Mouse (Mus musculus): Measurements from ENCODE around the gene Kcnb1. TPM values are rescaled to one million over a fixed set of nuclear protein-coding genes. Genes with fewer than 3 reads are reported as not detected.
"Not testable (repeated sequence)": the region's sequence is repeated elsewhere in the genome, so short reads cannot be mapped to it uniquely, and the experiment has no call there.

The Kcnb1 gene
- polyA plus RNA-seq, 1 experiment from 2014 or later, result 0.85 TPM

DNA sequence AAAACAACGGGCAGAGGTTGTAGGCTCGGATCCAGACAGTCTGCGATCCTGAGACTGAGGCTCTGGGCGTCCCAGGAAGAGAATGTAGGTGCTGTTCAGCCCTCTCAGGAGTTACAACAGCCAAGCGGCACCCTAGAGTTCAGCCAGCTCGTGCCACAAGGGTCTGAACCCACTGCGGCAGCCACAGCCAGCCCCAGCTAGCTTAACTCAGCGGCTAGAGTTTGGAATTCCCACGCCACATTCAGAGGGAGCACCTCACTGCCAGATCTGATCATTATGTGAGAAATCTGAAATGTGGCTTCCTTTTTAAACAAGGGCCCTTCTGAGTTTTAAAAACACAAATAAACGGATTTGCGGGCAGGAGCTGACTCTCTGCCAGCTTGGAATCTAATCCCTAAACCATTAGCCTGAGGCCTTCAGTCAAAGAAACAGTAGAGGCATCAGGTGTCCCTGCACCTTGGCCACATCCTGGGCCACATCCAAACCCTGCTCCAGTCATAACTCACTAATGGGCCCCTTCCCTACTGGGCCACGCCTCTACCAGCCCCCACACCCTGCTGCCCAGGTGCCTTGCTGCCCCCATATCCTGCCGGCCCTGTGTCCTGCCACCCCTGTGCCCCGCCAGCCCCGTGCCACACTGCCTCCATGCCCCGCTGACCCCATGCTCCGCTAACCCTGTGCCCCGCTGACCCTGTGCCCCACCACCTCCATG lies 16.1 kb upstream of the Kcnb1 start:
- no peaks in the 10 kb centered on the region for H3K9me3 ChIP-seq (ENCODE audit: control insufficient read depth, low read length)
- peaks cover 12 to 15% of the 10 kb centered on the region in 2 experiments for H3K4me1 ChIP-seq (ENCODE audit: control insufficient read depth in 2 of 2, insufficient read depth in 2 of 2, low read length in 2 of 2)
- peaks cover 7% of the 10 kb centered on the region; the same call in 1 of the 2 replicates for H3K27me3 ChIP-seq (ENCODE audit: control insufficient read depth, insufficient read depth, low read length)
- ATAC-seq (ENCODE audit: insufficient number of reproducible peaks, insufficient read depth, low FRiP score, low read depth), result no peak
- no peak overlapping the region for H3K9ac ChIP-seq (ENCODE audit: low read length)
- no peak overlapping the region for H3K27ac ChIP-seq (replicated peaks in 1 of 2; ENCODE audit: control insufficient read depth in 1 of 2, insufficient read depth in 1 of 2, low read depth in 2 of 2, low read length in 2 of 2)
- H3K4me3 ChIP-seq (ENCODE audit: control insufficient read depth in 1 of 2, insufficient read depth in 1 of 2, low read depth in 1 of 2, low read length in 2 of 2), result no peak overlapping the region
- no peak overlapping the region for H3K4me2 ChIP-seq (ENCODE audit: low read length)
- 0 out of 2 replicates have a peak, but pooled peaks cover 2% of the 10 kb centered on the region for H3K36me3 ChIP-seq (ENCODE audit: control insufficient read depth, insufficient read depth, low read length)
- WGBS, result 84% methylated on average over 18 of the region's 18 CpGs

DNA sequence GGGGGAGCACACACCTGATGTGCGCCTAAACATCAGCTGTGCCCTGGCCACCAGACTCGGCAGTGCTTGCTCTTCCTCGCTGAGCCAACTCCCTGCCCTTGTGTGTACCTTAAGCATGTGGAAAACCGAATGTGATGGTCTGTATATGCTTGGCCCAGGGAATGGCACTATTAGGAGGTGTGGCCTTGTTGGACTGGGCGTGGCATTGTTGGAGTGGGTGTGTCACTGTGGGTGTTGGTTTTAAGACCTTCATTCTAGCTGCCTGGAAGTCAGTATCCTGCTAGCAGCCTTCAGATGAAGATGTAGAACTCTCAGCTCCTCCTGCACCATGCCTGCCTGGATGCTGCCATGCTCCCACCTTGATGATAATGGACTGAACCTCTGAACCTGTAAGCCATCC lies 14.7 kb upstream of the Kcnb1 start:
- H3K9me3 ChIP-seq (ENCODE audit: control insufficient read depth, low read length); H3K27me3 ChIP-seq (ENCODE audit: control insufficient read depth, insufficient read depth, low read length); H3K4me3 ChIP-seq (ENCODE audit: control insufficient read depth in 1 of 2, insufficient read depth in 1 of 2, low read depth in 1 of 2, low read length in 2 of 2); ATAC-seq (ENCODE audit: insufficient number of reproducible peaks, insufficient read depth, low FRiP score, low read depth); H3K9ac ChIP-seq (ENCODE audit: low read length); H3K4me2 ChIP-seq (ENCODE audit: low read length); H3K27ac ChIP-seq (replicated peaks in 1 of 2; ENCODE audit: control insufficient read depth in 1 of 2, insufficient read depth in 1 of 2, low read depth in 2 of 2, low read length in 2 of 2); H3K36me3 ChIP-seq (ENCODE audit: control insufficient read depth, insufficient read depth, low read length): not testable (repeated sequence)
- WGBS, result 77% methylated on average over 5 of the region's 5 CpGs
- peaks cover 11% of the 10 kb centered on the region in 2 experiments for H3K4me1 ChIP-seq (ENCODE audit: control insufficient read depth in 2 of 2, insufficient read depth in 2 of 2, low read length in 2 of 2)

DNA sequence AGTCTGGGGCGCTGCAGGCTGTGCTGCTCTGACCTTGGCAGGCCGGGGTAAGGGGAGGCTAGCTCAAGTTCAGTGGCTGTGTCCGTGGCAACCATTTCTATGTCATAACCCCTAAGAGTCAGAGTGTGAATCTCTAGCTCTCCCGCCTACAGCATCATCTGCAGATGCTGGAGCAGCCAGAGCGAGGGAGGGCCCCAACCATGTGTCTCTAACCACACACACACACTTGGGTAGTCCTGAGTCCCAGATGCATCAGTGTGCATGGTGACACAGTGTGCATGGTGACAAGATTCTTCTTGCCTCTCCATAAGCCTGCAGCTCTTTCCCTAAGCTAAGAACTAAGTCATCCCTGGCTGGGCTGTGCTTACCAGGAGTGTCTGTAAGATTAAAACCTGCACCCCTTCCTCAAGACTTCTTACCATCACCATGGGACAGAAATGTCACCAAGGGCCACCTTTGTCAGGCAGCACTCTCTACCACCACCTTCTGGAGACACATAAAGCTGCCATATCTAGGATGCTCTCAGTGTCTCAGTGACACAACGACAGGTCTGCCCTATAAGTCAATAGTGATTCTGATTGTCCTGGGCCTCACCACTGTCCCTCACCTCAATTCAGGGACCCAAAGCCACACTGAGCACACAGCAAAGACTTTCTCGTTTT lies 13.7 kb upstream of the Kcnb1 start:
- no peak overlapping the region for H3K27ac ChIP-seq (replicated peaks in 1 of 2; ENCODE audit: control insufficient read depth in 1 of 2, insufficient read depth in 1 of 2, low read depth in 2 of 2, low read length in 2 of 2)
- H3K4me2 ChIP-seq (ENCODE audit: low read length), result no peak overlapping the region
- H3K9ac ChIP-seq (ENCODE audit: low read length), result no peak overlapping the region
- 75% methylated on average over 7 of the region's 7 CpGs for WGBS
- ATAC-seq (ENCODE audit: insufficient number of reproducible peaks, insufficient read depth, low FRiP score, low read depth), result no peak
- no peak overlapping the region for H3K4me3 ChIP-seq (ENCODE audit: control insufficient read depth in 1 of 2, insufficient read depth in 1 of 2, low read depth in 1 of 2, low read length in 2 of 2)
- H3K36me3 ChIP-seq (ENCODE audit: control insufficient read depth, insufficient read depth, low read length), result 0 out of 2 replicates have a peak, but pooled peaks cover 2% of the 10 kb centered on the region
- peaks cover 3 to 7% of the 10 kb centered on the region in 2 experiments; a peak in 2 of 4 replicates for H3K4me1 ChIP-seq (ENCODE audit: control insufficient read depth in 2 of 2, insufficient read depth in 2 of 2, low read length in 2 of 2)
- peaks cover 7% of the 10 kb centered on the region; the same call in 1 of the 2 replicates for H3K27me3 ChIP-seq (ENCODE audit: control insufficient read depth, insufficient read depth, low read length)
- no peaks in the 10 kb centered on the region for H3K9me3 ChIP-seq (ENCODE audit: control insufficient read depth, low read length)

DNA sequence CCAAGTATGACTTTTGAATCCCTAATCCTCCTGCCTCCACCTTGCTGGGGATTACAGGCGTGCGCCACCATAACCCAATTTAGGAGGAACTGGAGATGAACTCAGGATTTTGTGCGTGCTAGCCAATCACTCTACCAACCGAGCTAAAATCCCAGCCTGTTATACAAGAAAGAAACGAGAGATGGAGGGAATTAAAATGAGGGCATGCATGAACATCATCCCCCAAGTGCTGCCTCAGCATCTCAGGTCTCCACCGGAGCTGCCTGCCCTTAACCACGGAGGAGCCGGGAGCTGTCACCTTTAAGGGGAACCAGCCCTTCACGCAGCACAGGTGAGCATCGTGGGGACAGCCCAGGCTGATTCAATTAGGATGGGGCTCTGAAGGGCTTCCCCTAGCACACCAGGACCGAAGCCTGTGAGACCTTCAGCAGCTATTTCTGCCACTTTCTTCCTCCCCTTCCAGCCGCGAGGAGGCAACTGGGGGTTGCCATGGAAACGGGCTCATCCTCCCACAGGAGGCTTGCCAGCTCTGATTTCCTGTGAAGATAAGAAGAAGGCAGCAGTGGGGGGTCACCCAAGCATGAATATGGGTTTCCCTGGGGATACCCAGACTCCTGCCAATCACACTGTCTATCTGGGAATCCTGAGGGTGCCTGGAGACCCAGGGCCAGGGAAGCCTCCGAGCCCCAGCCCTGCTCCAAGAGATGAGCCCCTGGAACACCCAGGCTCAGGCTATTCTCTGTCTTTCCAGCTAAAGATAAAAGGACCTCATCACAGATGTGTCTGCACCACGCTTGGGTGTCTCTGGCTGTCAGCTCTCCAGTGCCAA lies 11.7 kb upstream of the Kcnb1 start:
- Histone ChIP-seq H3K4me2 (ENCODE audit: low read length) (no peak overlapping the region), H3K9ac (ENCODE audit: low read length) (no peak overlapping the region), H3K4me3 (ENCODE audit: control insufficient read depth in 1 of 2, insufficient read depth in 1 of 2, low read depth in 1 of 2, low read length in 2 of 2) (no peak overlapping the region), H3K4me1 (ENCODE audit: control insufficient read depth in 2 of 2, insufficient read depth in 2 of 2, low read length in 2 of 2) (no peaks in the 10 kb centered on the region), H3K36me3 (ENCODE audit: control insufficient read depth, insufficient read depth, low read length) (0 out of 2 replicates have a peak, but pooled peaks cover 2% of the 10 kb centered on the region), H3K27me3 (ENCODE audit: control insufficient read depth, insufficient read depth, low read length) (peaks cover 7% of the 10 kb centered on the region; the same call in 1 of the 2 replicates), H3K27ac (replicated peaks in 1 of 2; ENCODE audit: control insufficient read depth in 1 of 2, insufficient read depth in 1 of 2, low read depth in 2 of 2, low read length in 2 of 2) (no peak overlapping the region), H3K9me3 (ENCODE audit: control insufficient read depth, low read length) (no peaks in the 10 kb centered on the region)
- 41% methylated on average over 16 of the region's 16 CpGs for WGBS
- no peak for ATAC-seq (ENCODE audit: insufficient number of reproducible peaks, insufficient read depth, low FRiP score, low read depth)

DNA sequence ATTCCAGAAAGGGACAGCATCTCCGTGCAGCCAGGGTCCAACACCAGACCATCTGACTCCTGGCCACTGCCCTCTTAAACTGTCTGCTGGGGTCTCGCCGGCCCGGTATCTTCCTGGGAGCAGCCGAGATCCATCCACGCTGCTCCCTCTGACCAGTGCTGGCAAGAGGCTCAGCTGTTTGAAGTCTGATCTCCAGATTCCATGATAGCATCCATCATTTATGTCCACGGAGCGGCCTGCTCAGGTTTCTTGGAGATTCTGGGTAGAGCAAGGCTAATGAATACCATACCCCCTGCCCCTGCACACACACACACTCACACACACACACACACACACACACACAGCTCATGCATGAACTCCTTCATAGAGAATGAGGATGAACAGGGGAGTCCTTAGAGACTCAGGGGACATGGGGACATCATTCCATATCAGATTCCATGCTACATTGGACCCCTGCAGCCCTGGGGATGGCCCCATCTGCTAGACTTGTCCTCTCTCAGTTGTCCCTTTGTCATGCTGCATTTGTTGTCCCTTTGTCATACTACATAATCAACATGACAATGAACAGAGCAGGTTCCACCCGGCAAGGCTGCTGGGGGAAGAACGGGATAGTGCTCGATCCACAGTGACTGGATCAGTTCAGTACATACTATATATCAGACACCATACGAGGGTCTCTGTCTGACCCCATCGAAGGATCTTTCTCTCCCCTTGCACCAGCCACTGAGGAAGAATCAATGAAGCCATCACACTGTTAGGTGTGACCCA lies 8.9 kb upstream of the Kcnb1 start:
- H3K4me1 ChIP-seq (ENCODE audit: control insufficient read depth in 2 of 2, insufficient read depth in 2 of 2, low read length in 2 of 2), result no peaks in the 10 kb centered on the region
- peaks cover 7% of the 10 kb centered on the region; the same call in 1 of the 2 replicates for H3K27me3 ChIP-seq (ENCODE audit: control insufficient read depth, insufficient read depth, low read length)
- 52% methylated on average over 13 of the region's 13 CpGs for WGBS
- peaks cover 5% of the 10 kb centered on the region; the same call in 1 of the 2 replicates for H3K9me3 ChIP-seq (ENCODE audit: control insufficient read depth, low read length)
- H3K9ac ChIP-seq (ENCODE audit: low read length), result no peak overlapping the region
- no peak overlapping the region for H3K4me3 ChIP-seq (ENCODE audit: control insufficient read depth in 1 of 2, insufficient read depth in 1 of 2, low read depth in 1 of 2, low read length in 2 of 2)
- no peak overlapping the region for H3K4me2 ChIP-seq (ENCODE audit: low read length)
- 0 out of 2 replicates have a peak, but pooled peaks cover 2% of the 10 kb centered on the region for H3K36me3 ChIP-seq (ENCODE audit: control insufficient read depth, insufficient read depth, low read length)
- ATAC-seq (ENCODE audit: insufficient number of reproducible peaks, insufficient read depth, low FRiP score, low read depth), result no peak
- no peak overlapping the region for H3K27ac ChIP-seq (replicated peaks in 1 of 2; ENCODE audit: control insufficient read depth in 1 of 2, insufficient read depth in 1 of 2, low read depth in 2 of 2, low read length in 2 of 2)

DNA sequence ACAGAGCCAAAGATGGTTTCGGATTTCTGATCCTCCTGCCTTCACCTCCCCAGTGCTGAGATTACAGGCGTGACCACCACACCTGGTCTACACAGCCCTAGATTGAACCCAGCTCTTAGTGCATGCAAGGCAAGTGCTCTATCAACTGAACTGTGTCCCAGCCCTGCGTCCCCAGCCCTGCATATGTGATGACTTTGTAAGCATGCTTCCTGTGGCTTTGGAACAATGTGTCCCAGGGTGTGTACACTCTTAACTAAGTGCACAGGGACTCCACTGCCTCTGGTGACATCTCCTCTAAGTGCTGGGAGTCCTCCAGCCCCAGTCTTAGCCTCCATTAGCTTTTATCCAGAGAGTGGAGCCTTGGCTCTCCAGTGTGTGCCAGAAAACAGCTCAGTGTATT lies 3.4 kb upstream of the Kcnb1 start:
- no peaks in the 10 kb centered on the region for H3K36me3 ChIP-seq (ENCODE audit: control insufficient read depth, insufficient read depth, low read length)
- WGBS, result 80% methylated on average over 3 of the region's 3 CpGs
- no peak overlapping the region for H3K4me3 ChIP-seq (ENCODE audit: control insufficient read depth in 1 of 2, insufficient read depth in 1 of 2, low read depth in 1 of 2, low read length in 2 of 2)
- peaks cover 32% of the 10 kb centered on the region for H3K27me3 ChIP-seq (ENCODE audit: control insufficient read depth, insufficient read depth, low read length)
- H3K9ac ChIP-seq (ENCODE audit: low read length), result no peak overlapping the region
- no peak for ATAC-seq (ENCODE audit: insufficient number of reproducible peaks, insufficient read depth, low FRiP score, low read depth)
- H3K27ac ChIP-seq (replicated peaks in 1 of 2; ENCODE audit: control insufficient read depth in 1 of 2, insufficient read depth in 1 of 2, low read depth in 2 of 2, low read length in 2 of 2), result no peak overlapping the region
- peaks cover 2 to 14% of the 10 kb centered on the region in 2 experiments; a peak in 3 of 4 replicates for H3K4me1 ChIP-seq (ENCODE audit: control insufficient read depth in 2 of 2, insufficient read depth in 2 of 2, low read length in 2 of 2)
- H3K9me3 ChIP-seq (ENCODE audit: control insufficient read depth, low read length), result peaks cover 6% of the 10 kb centered on the region; the same call in 1 of the 2 replicates
- H3K4me2 ChIP-seq (ENCODE audit: low read length), result no peak overlapping the region
